Mouse (Mus musculus) C2C12 (cell line): ENCODE data around the gene Gcg. TPM values are rescaled to one million over a fixed set of nuclear protein-coding genes. Genes with fewer than 3 reads are reported as not detected.

Experiments used
- H3K27me3 ChIP-seq: one replicate; pipeline ENCODE4 v1.6.1; 2011; ENCODE audit not compliant: control insufficient read depth, insufficient read depth, insufficient read length
- H3K36me3 ChIP-seq: one replicate; pipeline ENCODE4 v1.6.1; 2011; ENCODE audit not compliant: control insufficient read depth, insufficient read depth
- H3K4me3 ChIP-seq: one replicate; pipeline ENCODE4 v1.5.1; 2011; ENCODE audit warnings: mild to moderate bottlenecking, control low read depth; ENCODE audit not compliant: poor library complexity, insufficient read depth, severe bottlenecking
- H3K79me2 ChIP-seq: one replicate; pipeline ENCODE4 v1.6.1; 2011; ENCODE audit not compliant: control insufficient read depth, insufficient read depth
- H3K79me3 ChIP-seq: one replicate; pipeline ENCODE4 v1.6.1; 2011; ENCODE audit warnings: low read depth, control low read depth
- H3ac ChIP-seq: one replicate; pipeline ENCODE3; 2011; ENCODE audit warnings: low read depth; ENCODE audit not compliant: control insufficient read depth, insufficient read length
- CEBPB ChIP-seq: IDR thresholded peaks from one replicate; pipeline ENCODE4 v1.6.1; 2011; ENCODE audit warnings: low read depth, mild to moderate bottlenecking, control low read depth, moderate library complexity
- CTCF ChIP-seq: IDR thresholded peaks from one replicate; pipeline ENCODE4 v1.5.1; 2011; ENCODE audit not compliant: control insufficient read depth, insufficient read depth, insufficient read length
- FOSL1 ChIP-seq: IDR thresholded peaks from one replicate; pipeline ENCODE4 v1.8.0; 2011; ENCODE audit warnings: mild to moderate bottlenecking, low read length; ENCODE audit not compliant: poor library complexity, insufficient read depth, severe bottlenecking
- MAX ChIP-seq: IDR thresholded peaks from one replicate; pipeline ENCODE4 v1.6.1; 2011; ENCODE audit warnings: mild to moderate bottlenecking, control low read depth
- MYOD1 ChIP-seq: IDR thresholded peaks from one replicate; pipeline ENCODE4 v1.6.1; 2011; ENCODE audit warnings: low read depth; ENCODE audit not compliant: control insufficient read depth, insufficient read length
- MYOG ChIP-seq: IDR thresholded peaks from one replicate; pipeline ENCODE4 v1.6.1; 2011; ENCODE audit not compliant: control insufficient read depth, insufficient read length; ENCODE audit errors: extremely low read depth
- USF1 ChIP-seq: IDR thresholded peaks from one replicate; pipeline ENCODE4 v1.6.1; 2011; ENCODE audit warnings: low read depth, mild to moderate bottlenecking, control low read depth, moderate library complexity
- polyA plus RNA-seq: library from polyadenylated mRNA; unstranded; fragments of >200 nt; fragmentation: generic; extraction: Trizol; gene quantifications from one replicate; pipeline ENCODE4 v1.2.1, GENCODE M21; 2012; ENCODE audit warnings: missing spikeins

Gcg gene
- polyA plus RNA-seq, 1 experiment = not detected

DNA sequence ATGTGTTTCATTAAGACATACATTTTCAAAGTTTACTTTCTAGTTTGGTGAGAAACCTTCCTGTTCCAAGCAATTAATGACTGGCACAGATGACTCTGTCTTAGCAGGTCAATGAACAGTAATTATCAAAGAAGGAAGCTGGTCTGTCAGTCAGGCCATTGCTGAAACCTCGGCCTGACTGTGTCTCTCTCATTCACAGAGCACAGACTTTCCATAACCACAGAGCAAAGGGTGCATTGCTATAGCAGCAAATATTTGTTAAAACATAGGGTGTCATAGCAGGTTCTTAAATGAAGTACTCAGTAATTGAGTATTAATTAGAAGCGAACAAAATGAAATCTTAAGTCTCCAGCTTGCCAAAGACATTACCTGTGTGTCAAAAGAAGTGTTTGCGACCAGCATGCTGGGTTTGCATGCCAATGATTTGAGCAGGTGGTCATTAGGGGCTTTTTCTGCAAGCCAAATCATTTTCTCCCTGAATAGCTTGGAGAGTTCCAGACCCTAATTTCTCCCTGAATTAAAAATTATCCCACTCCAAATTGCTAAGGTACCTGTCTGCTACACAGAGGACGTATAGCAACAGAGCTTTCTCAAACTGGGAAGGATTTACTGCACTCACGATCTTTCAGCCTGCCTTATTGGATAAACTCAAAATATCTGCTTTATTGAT, 14.0 kb upstream of the Gcg start:
- no peaks in the 10 kb centered on the region for H3K36me3 ChIP-seq
- H3ac ChIP-seq = no peak overlapping the region
- TF ChIP-seq FOSL1 (no peak), CEBPB (no peak), CTCF (no peak), USF1 (no peak), MYOG (no peak), MYOD1 (no peak), MAX (no peak)
- H3K79me3 ChIP-seq = no peaks in the 10 kb centered on the region
- no peaks in the 10 kb centered on the region for H3K79me2 ChIP-seq
- no peaks in the 10 kb centered on the region for H3K27me3 ChIP-seq
- no peak overlapping the region for H3K4me3 ChIP-seq

DNA sequence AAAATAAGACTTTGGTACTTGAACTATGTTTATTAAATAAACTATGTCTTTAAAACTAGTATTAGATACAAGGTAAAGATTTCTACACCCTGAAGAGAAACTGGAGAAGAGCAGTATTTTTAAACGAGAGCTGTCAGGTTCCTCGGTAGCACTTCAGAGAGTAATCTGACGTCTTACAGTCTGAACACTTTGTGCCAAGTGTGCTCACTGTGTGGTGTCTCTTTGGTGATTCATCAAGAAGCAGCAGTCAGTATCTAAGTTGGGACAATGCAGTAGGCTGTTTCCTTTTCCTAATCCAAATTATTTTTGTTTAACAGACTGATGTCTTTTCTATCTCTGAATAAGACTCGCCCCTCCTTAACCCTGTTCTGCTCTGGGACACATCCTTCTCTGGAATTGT, 12.0 kb upstream of the Gcg start:
- H3K79me2 ChIP-seq = no peaks in the 10 kb centered on the region

DNA sequence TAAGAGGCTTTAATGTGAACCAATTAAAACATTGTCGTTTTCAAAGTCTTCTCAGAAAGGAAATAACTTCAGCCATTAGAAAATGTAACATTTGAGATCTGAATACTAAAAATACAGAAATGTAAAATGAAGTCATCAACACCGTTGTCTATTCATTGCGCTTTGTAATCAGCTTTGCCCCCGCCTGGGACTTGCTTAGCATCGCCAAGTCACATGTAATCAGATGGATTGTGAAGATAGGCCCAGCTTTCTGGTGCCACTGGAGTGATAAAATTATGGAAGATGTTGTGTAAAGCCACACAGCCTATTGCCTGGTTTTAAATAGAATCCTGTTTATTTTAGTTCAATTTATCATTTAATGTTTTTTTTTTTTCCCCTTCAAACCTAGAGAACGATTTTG, 6.4 kb upstream of the Gcg start:
- H3K79me2 ChIP-seq = no peaks in the 10 kb centered on the region
- H3K4me3 ChIP-seq = no peak overlapping the region
- TF ChIP-seq CEBPB = no peak
- H3K36me3 ChIP-seq = no peaks in the 10 kb centered on the region
- H3K27me3 ChIP-seq = no peaks in the 10 kb centered on the region
- H3ac ChIP-seq = no peak overlapping the region
- H3K79me3 ChIP-seq = no peaks in the 10 kb centered on the region

More for the DNA sequence above, 12.0 kb upstream of the Gcg start:
- Histone ChIP-seq H3K36me3 (no peaks in the 10 kb centered on the region), H3K4me3 (no peak overlapping the region), H3K27me3 (no peaks in the 10 kb centered on the region), H3K79me3 (no peaks in the 10 kb centered on the region), H3ac (no peak overlapping the region)
- TF ChIP-seq MAX = no peak
- no peak for TF ChIP-seq MYOD1
- TF ChIP-seq USF1 = no peak
- TF ChIP-seq FOSL1 = no peak
- no peak for TF ChIP-seq MYOG
- TF ChIP-seq CEBPB = no peak
- TF ChIP-seq CTCF = no peak

DNA sequence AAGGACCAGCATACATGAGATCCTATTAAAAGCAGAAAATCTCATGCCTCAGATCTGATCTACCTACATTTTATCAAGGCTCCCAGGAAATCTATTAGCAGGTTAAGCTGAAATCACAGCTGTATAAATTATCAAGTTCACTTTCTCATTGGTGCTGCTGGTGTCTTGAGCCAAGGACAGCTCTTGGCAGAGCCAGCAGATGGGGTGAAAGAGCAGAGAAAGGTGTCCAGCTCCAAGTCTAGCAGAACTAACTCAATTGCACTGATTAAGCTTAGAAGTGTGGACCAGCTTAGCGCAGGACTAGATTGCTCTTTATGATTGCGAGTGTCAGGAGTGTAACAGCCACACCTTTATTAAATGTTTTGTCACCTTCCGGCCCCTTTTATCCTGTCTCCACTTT, 1.5 kb upstream of the Gcg start:
- Histone ChIP-seq H3K27me3 (no peaks in the 10 kb centered on the region), H3K79me3 (no peaks in the 10 kb centered on the region)
- TF ChIP-seq CTCF (no peak), MYOG (no peak), MAX (no peak), MYOD1 (no peak), FOSL1 (no peak), USF1 (no peak)

DNA sequence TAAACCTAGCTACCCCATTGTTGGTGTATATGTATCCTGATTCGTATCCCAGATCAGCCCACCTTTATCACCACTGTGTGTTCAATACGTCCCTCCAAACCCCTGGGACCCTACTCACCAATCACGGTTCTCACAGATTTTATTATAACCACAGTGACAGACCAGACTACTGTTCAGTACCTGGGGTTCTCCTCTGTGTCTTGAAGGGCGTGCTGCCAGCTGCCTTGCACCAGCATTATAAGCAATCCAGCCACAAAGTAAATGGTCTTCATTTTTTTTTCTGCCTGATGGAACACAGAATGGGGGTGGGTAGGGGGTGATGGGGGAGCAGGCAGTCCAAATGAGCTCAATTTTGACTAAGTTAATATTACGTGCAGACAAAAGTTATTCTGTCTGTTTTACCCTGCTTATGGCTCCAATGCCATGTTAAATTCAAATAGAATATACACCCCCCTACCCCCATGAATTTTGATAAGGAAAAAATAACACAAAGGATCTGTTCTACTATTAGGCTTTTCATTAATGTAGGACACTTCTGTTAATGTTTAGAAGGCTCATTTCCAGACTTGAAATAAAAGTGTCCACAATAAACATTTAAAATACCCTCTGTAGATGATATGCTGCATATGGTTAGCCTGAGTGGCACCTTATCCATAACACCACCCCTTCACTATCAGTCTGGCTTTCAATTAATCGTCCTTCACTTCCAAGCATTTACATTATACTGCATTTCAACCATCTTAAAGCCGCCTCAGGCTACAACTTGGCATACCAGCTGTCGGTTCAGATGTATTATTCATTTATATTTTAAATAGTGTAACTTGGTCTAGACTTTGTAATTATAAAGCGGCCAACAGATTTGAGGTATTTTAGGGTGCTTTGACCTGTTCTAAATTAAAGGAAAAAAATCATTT, 2.9 kb downstream of the Gcg start:
- TF ChIP-seq MAX (no peak), MYOG (no peak), FOSL1 (no peak), CTCF (no peak), USF1 (no peak), MYOD1 (no peak)
- H3K79me2 ChIP-seq = no peaks in the 10 kb centered on the region

More for the DNA sequence above, 1.5 kb upstream of the Gcg start:
- H3K79me2 ChIP-seq = no peaks in the 10 kb centered on the region
- no peak overlapping the region for H3ac ChIP-seq
- no peak overlapping the region for H3K4me3 ChIP-seq
- no peaks in the 10 kb centered on the region for H3K36me3 ChIP-seq

DNA sequence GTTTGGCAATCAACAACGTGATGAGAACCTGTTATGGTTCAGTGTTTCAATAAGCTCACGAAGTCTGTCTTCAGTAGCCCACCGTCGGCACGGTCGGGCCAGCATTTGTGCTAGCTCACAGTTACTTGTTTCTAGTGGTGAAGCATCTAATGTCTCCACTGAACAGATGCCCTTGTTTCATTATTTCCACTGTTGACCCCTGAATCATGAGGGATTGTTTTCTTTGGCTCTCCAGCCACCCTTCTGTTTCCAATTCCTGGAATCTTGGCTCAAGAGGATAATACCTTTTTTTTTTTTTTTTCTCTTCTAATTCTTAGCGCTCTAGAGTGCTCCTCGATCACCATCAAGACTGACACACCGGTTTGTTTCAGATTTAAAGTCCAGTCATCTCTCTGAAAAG, 13.9 kb downstream of the Gcg start:
- no peaks in the 10 kb centered on the region for H3K36me3 ChIP-seq
- TF ChIP-seq MYOD1 (no peak), MAX (no peak)

More for the DNA sequence above, 2.9 kb downstream of the Gcg start:
- no peaks in the 10 kb centered on the region for H3K79me3 ChIP-seq
- H3K4me3 ChIP-seq = no peak overlapping the region
- no peaks in the 10 kb centered on the region for H3K36me3 ChIP-seq
- no peak overlapping the region for H3ac ChIP-seq
- no peaks in the 10 kb centered on the region for H3K27me3 ChIP-seq

More for the DNA sequence above, 13.9 kb downstream of the Gcg start:
- H3K4me3 ChIP-seq = no peak overlapping the region
- no peaks in the 10 kb centered on the region for H3K27me3 ChIP-seq
- H3K79me3 ChIP-seq = no peaks in the 10 kb centered on the region
- no peaks in the 10 kb centered on the region for H3K79me2 ChIP-seq
- no peak overlapping the region for H3ac ChIP-seq
